Mouse (Mus musculus): Measurements from ENCODE around the gene Gm49366.

GRCm38 (mm10) chr12:84100071-84100470 lies 61.3 kb downstream of the Gm49366 start:
- no peak for TF ChIP-seq POLR2A (IDR thresholded peaks at IDR 0.05; ENCODE audit: insufficient read length, low read depth)
- no peak for TF ChIP-seq E2F4 (IDR thresholded peaks at IDR 0.05; ENCODE audit: insufficient read depth)
- TF ChIP-seq CEBPB (IDR thresholded peaks at IDR 0.05; ENCODE audit: insufficient read depth, poor library complexity, severe bottlenecking): no peak

All from myocyte (in vitro differentiated cells).